Mouse (Mus musculus): ENCODE measurements around the gene Dcakd. TPM values are rescaled to one million over a fixed set of nuclear protein-coding genes. Genes with fewer than 3 reads are reported as not detected.

Gene Dcakd
- polyA plus RNA-seq, 1 experiment from 2014 or later: 27.5 TPM

DNA sequence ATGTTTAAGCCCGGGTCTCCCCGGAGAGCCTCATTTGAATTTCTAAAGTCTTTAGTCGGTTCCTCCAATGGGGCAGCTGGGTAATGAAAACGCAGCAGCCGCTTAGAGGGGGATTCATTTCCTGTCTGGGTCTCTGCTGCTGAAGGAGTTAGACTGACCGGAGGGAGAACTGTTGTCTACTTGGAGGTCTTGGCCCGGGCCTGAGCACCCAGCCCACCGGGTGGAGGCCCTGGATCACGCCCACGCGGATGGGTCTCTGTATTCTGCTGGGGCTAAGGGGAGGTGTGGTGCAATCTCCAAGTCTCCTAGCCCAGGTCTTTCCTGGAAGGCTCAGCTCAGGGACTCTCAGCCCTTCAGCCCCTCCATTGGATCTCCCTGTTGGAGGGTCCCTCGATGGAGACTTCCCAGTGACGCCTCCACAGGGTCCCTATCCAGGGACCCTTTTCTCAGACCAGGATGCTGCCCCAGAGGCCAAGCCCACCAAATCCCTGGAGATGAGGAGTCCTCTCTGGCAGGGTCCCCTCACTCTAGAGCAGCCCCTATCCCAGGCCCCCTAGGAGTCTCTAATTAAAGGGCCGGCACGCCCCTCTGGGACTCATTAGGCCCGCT is 64.8 kb downstream of the Dcakd start:
- no peaks in the 10 kb centered on the region for H3K36me3 ChIP-seq (ENCODE audit: inconsistent target)
- H3K79me2 ChIP-seq (ENCODE audit: inconsistent target): no peaks in the 10 kb centered on the region
- no peak overlapping the region for H3K4me3 ChIP-seq (ENCODE audit: inconsistent target)
- H3K27ac ChIP-seq: no peak overlapping the region
- 23% methylated on average over 16 of the region's 16 CpGs for WGBS (ENCODE audit: missing documents)

DNA sequence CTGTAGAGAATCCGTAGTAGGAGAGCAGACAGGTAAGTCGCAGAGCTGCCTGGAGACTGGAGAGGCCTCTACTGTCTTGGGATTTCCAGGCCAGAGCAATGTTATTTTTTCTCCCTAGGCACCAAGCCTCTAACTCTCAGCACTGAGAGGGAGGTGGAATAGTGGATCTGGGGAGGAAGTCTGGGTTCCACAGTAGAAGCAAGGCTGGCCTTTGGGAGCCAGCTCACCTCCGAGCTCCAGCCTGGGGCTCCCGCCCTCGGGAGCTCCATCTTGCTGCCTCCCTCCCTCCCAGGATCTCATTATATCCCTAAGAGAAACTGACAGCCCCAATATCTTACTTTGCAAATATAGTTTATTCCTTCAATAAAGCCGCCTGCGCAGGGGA is 65.3 kb downstream of the Dcakd start:
- 59% methylated on average over 7 of the region's 7 CpGs for WGBS (ENCODE audit: missing documents)
- Histone ChIP-seq H3K4me3 (ENCODE audit: inconsistent target) (no peak overlapping the region), H3K36me3 (ENCODE audit: inconsistent target) (no peaks in the 10 kb centered on the region), H3K79me2 (ENCODE audit: inconsistent target) (no peaks in the 10 kb centered on the region), H3K27ac (no peak overlapping the region)

DNA sequence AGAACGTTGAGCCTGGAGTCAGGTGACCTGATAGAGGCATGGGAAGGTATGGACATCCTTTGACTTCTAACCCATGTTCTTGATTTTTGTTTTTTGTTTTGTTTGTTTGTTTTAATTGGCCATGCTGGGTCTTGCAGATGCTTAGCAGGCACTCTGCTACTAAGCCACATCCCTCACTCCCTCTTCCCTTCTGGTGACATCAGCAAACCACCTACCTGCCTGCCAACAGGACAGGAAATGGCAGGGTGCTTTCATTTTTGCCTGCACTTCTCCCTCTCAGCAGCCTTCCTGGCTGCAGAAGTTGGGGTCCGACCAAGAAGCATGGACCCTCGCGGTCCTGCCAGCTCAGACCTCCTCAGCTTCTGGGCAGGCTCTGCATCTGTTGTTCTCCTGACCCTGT is 67.1 kb downstream of the Dcakd start:
- no peak overlapping the region for H3K4me3 ChIP-seq (ENCODE audit: inconsistent target)
- no peak overlapping the region for H3K27ac ChIP-seq
- no peaks in the 10 kb centered on the region for H3K36me3 ChIP-seq (ENCODE audit: inconsistent target)
- no peaks in the 10 kb centered on the region for H3K79me2 ChIP-seq (ENCODE audit: inconsistent target)
- WGBS (ENCODE audit: missing documents): 69% methylated on average over 4 of the region's 4 CpGs

DNA sequence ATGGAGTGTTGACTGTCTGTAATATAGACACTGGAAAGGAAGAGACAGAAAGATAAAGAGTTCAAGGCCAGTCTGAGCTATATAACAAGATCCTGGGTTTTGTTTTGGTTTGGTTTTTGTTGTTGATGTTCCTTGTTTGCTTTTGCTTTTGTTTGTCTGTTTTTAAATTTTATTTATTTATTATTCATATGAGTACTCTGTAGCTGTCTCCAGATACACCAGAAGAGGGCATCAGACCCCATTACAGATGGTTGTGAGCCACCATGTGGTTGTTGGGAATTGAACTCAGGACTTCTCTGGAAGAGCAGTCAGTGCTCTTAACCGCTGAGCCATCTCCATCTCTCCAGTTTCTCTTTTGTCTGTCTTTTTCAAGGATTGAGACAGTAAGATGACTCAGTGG is 69.3 kb downstream of the Dcakd start:
- no peaks in the 10 kb centered on the region for H3K36me3 ChIP-seq (ENCODE audit: inconsistent target)
- WGBS (ENCODE audit: missing documents): 88% methylated on average over 1 of the region's 1 CpGs

DNA sequence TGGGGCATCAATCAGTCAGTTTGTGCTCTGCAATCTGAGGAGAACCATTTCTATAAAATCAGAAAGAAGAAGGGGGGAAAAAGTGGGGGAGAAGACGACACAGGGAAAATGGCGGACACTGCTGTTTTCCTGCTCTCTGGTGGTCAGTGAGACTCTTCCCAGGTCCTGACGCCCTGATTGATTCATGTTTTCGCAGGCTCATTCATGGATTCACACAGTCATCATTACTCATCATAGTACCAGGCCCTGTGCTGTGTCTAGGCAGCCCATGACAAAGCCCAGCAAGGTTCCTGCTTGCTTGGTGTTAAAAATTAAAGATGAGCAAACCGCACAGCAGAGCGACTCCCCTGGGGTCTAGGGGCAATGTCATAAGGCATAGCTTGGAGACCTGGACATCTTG is 69.7 kb downstream of the Dcakd start:
- Histone ChIP-seq H3K79me2 (ENCODE audit: inconsistent target) (no peaks in the 10 kb centered on the region), H3K4me3 (ENCODE audit: inconsistent target) (no peak overlapping the region), H3K27ac (no peak overlapping the region), H3K36me3 (ENCODE audit: inconsistent target) (no peaks in the 10 kb centered on the region)
- 87% methylated on average over 6 of the region's 6 CpGs for WGBS (ENCODE audit: missing documents)

More for the DNA sequence above, 69.3 kb downstream of the Dcakd start:
- no peak overlapping the region for H3K27ac ChIP-seq
- H3K79me2 ChIP-seq (ENCODE audit: inconsistent target): no peaks in the 10 kb centered on the region
- H3K4me3 ChIP-seq (ENCODE audit: inconsistent target): no peak overlapping the region

DNA sequence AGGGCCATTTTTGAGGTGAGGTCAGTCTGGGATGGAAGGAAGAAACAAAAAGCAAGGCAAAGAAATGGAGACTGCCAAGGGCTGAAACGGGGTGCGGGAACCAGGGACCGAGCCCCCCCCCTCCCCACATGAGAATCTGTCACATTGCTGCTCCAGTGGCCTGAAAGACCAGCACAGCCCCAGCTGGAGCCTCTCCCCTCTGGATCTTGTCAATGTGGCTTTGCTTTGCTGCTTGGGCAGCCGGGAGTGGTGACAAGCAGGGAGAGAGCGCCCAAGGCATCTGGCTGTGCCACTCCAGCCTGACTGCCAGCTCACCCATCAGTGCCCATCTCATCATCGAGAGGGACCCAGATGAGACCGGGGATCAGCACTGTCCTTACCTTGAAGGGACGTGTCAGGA is 70.4 kb downstream of the Dcakd start:
- WGBS (ENCODE audit: missing documents): 96% methylated on average over 8 of the region's 8 CpGs
- H3K79me2 ChIP-seq (ENCODE audit: inconsistent target): no peaks in the 10 kb centered on the region
- no peaks in the 10 kb centered on the region for H3K36me3 ChIP-seq (ENCODE audit: inconsistent target)
- no peak overlapping the region for H3K27ac ChIP-seq
- H3K4me3 ChIP-seq (ENCODE audit: inconsistent target): no peak overlapping the region

DNA sequence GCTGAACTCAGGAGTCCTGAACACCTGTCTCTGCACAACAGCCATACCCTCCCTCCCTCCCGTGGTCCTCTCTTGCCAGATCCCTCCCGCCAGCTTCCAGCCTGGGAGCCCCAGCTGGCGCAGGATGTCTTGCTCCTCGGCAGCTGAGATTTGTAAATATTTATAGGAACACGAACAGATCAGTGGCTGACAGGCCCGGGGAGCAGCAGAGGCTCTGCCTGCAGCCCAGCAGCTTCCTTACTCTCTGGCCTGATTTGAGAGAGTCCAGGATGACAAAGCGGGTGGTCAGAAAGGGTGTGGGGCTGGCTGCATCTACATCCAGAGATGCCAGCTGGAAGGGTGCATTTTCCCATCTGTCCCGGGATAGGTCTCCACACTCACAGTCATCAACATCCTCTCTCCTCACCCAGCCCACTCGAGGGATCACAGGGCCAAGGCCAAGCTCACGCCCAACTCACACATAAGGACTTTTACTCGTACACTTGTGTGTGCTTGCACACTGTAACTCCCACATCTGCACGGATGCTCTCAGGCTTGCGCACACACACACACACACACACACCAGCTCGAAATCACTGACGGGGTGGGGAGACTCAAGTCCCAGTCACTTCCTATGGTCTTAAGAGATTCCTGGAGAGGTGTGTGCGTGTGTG is 71.0 kb downstream of the Dcakd start:
- Histone ChIP-seq H3K36me3 (ENCODE audit: inconsistent target) (no peaks in the 10 kb centered on the region), H3K79me2 (ENCODE audit: inconsistent target) (no peaks in the 10 kb centered on the region), H3K4me3 (ENCODE audit: inconsistent target) (no peak overlapping the region), H3K27ac (no peak overlapping the region)
- WGBS (ENCODE audit: missing documents): 70% methylated on average over 16 of the region's 16 CpGs

DNA sequence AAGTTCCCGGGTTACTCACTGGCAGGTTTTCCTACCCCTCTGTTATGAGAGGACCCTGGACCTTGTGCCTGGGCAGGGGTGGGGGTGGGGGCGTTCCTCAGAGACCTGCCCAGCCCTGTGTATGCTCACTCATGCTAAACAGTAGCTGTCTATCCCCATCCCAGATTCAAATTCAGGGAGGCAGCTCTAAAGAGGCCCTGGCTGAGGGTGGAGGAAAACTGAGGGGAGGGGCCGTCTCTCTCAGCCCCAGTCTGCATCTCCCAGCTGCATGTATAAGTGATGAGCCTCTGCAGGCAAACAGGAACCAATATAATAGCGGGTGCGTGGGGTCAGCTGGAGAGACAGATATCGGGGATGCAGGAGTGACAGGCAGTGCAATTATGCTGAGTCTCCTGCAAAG is 75.2 kb downstream of the Dcakd start:
- no peak overlapping the region for H3K27ac ChIP-seq
- H3K79me2 ChIP-seq (ENCODE audit: inconsistent target): no peaks in the 10 kb centered on the region
- 71% methylated on average over 3 of the region's 6 CpGs for WGBS (ENCODE audit: missing documents)
- H3K36me3 ChIP-seq (ENCODE audit: inconsistent target): no peaks in the 10 kb centered on the region
- no peak overlapping the region for H3K4me3 ChIP-seq (ENCODE audit: inconsistent target)

DNA sequence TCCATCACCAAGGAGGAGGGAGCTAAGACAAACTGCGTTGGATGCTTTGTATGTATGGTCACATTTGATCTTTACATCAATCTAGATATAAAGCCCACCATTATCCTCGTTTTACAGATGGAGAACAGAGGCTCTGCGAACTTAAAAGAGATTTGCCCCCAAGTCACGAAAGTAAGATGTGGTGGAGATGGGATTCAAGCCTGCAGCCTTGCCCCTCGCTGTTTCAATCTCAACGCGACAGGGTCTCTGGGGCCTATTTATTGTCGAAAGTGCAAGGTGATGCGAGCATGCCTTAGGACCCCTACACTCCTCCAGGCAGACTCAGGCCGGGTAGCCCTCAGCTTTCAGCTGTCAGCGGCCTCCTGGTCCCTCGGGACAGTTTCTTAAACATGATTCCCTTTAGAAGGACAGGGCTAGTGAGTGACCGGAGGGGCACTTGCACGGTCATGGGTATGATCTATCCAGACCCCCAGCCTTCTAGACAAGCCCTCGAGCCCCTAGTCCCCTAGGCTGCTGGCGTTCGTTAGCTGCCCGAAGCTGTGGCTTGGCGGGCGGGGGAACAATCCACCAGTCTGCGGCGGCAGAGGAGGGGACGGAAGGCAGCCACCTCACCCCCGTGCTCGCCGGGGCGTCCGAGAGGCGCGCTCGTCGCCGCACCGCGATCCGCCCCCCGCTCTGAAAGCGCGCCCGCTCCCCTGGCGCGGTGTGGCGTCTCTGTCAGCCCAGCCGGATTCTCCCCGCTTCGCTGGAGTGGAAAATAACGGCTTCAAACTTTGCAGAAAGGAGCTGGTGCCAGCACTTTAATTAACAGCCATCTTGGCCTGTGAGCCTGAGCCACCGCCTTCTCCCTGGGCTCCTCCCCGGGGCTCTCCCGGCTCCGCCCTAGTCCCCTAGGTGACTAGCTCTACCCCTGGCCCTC is 79.8 kb downstream of the Dcakd start:
- Histone ChIP-seq H3K79me2 (ENCODE audit: inconsistent target) (no peaks in the 10 kb centered on the region), H3K36me3 (ENCODE audit: inconsistent target) (no peaks in the 10 kb centered on the region), H3K27ac (no peak overlapping the region), H3K4me3 (ENCODE audit: inconsistent target) (no peak overlapping the region)
- WGBS (ENCODE audit: missing documents): 4% methylated on average over 51 of the region's 51 CpGs

DNA sequence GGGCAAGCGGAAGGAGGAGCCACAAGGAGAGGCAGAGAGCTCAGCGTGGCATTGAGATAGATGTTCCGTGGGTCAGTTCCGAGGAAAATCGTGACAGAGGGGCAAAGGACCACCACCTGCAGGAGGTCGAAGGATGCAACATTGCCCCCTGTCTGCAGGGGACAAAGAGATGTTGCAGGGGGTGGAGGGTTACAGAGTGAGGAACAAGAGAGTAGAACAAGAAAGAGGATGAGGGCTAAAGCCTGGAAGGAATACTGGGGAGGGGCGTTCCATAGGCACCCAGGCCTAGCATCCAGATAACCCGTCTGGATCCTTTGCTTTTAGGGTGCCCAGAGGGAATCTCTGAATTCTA is 81.2 kb downstream of the Dcakd start:
- Histone ChIP-seq H3K36me3 (ENCODE audit: inconsistent target) (no peaks in the 10 kb centered on the region), H3K79me2 (ENCODE audit: inconsistent target) (no peaks in the 10 kb centered on the region), H3K27ac (no peak overlapping the region), H3K4me3 (ENCODE audit: inconsistent target) (no peak overlapping the region)
- 8% methylated on average over 8 of the region's 8 CpGs for WGBS (ENCODE audit: missing documents)

DNA sequence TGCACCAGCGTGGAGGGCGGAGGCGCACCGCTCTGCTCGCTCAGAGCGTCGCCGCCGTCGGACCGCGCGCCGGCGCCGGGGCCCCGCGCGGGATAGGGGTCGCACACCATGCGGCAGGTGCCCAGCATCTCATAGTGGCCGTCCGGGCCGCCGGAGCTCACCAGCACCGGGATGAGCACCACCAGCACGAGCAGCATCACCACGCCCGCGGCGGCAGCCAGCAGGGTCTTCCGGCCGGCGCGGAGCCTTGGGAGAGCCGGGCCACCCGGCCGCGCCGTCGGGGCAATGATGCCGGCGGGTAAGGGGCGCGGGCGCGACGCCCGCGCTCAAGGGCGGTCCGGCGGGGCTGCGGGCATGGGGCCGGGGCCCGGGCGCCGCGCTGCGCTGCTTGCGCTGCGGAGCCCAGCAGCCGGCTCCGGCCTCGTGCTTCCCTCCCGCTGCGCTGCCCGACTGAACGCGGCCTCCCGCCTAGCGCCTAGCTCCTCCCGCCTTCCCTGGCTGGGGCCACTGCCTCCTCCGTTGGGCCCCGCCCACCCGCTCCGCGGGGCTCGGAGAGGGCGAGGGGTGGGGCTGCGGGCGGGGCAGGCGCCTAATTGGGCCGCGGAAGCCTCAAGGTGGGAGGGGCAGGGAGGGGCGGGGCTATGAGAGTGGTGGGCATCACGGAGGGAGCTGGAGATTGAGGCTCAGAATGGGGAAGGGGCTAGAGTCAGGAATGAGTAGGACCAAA is 81.7 kb downstream of the Dcakd start, which contains the start of gene C1ql1:
C1ql1 (minus strand) TSS at position 424 of the 727 bp plus-strand sequence.
- Histone ChIP-seq H3K4me3 (ENCODE audit: inconsistent target) (no peak within 1 kb of the TSS), H3K27ac (no peak within 1 kb of the TSS), H3K36me3 (ENCODE audit: inconsistent target) (no peaks in the 10 kb centered on the region), H3K79me2 (ENCODE audit: inconsistent target) (no peaks in the 10 kb centered on the region)
- 4% methylated on average over 62 of the region's 87 CpGs for WGBS (ENCODE audit: missing documents)

DNA sequence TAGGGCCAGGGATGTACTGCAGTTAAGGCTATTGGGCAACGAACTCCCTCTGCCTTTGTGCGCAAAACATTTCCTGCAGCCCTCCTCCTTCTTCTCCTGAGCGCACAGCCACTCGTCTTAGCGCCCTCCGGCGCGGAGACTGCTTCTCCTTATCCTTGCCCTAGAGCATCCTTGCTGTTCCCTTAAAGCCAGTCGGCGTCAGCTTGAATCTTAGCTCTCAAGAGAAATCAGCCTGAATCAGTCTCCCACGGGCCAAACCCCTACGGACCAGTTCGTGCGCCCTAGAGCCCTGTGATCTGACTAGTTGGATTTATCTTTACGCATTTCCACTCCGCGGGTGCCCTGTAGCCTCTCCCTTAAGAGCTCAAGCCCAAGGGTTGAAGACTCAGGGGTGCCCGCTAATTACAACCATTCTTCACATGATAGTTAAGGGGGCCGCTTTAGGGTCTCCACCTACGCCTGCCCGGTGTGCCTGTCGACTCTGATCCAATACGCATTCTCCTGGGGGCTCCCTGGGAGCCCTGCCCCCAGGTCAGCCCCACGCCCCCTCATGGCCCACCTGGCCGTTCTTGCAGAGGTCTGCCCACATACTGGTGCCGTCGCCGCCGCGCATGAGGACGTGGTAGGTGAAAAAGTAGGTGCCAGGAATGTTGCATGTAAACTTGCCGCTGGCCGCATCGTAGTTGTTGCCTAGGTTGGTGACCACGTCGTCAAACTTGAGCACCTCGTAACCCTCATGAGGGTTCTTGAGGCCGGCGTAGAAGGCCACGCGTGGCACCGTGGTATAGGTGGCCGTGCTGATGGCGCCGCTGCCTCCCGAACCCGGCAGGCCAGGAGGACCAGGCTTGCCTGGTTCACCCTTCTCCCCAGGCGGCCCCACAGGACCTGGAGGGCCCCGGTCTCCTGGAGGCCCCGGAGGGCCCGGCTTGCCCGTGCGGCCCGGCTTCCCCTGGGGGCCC is 82.5 kb downstream of the Dcakd start:
- H3K4me3 ChIP-seq (ENCODE audit: inconsistent target): no peak overlapping the region
- 7% methylated on average over 54 of the region's 54 CpGs for whole genome bisulfite sequencing (ENCODE audit: missing documents)

More for the DNA sequence above, 82.5 kb downstream of the Dcakd start:
- H3K79me2 ChIP-seq (ENCODE audit: inconsistent target): no peaks in the 10 kb centered on the region
- no peak overlapping the region for H3K27ac ChIP-seq
- H3K36me3 ChIP-seq (ENCODE audit: inconsistent target): no peaks in the 10 kb centered on the region

Data from macrophage (primary cell).